Mouse (Mus musculus) layer of hippocampus, adult 8-10 months (tissue): ENCODE results near the gene Sp110. TPM values are rescaled to one million over a fixed set of nuclear protein-coding genes. Genes with fewer than 3 reads are reported as not detected.
"Not testable (repeated sequence)": the region's sequence is repeated elsewhere in the genome, so short reads cannot be mapped to it uniquely, and the experiment has no call there.

Experiments
- DNase-seq, 2 experiments: peaks; one replicate each; pipeline ENCODE4 v3.0.0; 2022; ENCODE audit warnings: low spot score in 2 of 2
- total RNA-seq, 4 experiments: library from RNA; stranded (reverse); gene quantifications; 2 replicates each; pipeline ENCODE4 v1.2.4; 2022

Gene Sp110
- total RNA-seq: 1 to 10 TPM in 3 of 4 experiments, under 1 TPM in 1; 0.52 to 5.6 (median 3.4) TPM

DNA sequence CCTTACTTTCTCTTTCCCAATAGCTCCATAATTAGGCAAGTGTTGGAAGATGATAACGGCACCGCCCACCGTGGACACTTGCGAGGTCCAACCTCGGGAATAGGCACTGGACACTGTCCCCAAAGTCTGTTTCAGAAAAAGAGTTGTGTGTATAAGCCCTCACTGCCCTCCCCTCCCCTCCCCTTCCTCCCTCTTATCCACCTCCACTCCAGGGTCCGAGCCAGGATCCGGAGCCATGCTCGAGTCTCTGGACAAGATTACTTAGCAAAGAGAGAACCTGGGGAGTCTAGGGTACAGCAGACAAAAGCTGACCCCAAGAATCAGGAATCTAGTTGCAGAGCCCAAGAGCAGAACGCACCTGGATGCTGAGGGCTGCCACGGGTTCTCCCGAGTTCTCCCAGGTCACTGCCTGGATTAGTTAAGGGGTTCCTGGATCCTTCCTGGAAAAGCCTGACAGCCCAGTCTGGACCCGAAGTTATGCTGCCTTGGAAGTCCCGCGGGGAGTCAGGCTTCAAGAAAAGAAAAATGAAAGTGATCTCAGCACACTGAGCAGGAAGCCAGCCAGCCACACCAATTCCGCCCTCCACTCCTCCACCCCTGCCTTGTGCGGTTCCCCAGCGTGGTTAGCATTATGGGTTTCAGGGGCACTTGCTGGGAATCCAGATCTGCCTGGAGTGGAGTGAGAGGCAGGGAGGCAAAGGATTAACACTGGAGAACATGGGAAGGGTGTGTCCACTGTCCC, at the start of gene Sp110:
Sp110 (minus strand) TSS at position 547 of the 742 bp plus-strand sequence.
- not testable (repeated sequence) for DNase-seq

- DNase-seq: not testable (repeated sequence)
Observed at GRCm38 (mm10) chr1:85638144-85638543, 39.5 kb upstream of the Sp110 start.

- not testable (repeated sequence) for DNase-seq
Observed at GRCm38 (mm10) chr1:85636936-85637335, 38.3 kb upstream of the Sp110 start.

DNA sequence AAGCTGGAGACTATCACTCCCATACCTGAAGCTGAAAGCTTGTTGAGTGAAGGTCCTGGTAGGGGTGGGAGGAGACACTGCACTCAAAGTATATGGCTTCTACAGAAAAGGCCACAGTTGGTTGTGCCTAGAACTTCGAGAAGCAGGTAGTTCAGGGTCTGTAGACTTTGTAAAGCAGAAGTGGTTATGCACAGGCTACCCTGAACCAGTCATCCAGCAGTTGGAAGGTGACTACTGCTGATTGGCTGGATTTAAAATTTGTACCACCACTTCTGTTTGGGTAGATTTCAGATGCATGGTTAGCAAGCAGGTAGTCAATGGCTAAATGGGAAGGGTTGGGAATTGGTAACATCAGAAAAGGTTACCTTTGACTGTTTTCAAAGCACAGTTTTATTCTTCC, 20.1 kb upstream of the Sp110 start:
- DNase-seq: not testable (repeated sequence)

DNA sequence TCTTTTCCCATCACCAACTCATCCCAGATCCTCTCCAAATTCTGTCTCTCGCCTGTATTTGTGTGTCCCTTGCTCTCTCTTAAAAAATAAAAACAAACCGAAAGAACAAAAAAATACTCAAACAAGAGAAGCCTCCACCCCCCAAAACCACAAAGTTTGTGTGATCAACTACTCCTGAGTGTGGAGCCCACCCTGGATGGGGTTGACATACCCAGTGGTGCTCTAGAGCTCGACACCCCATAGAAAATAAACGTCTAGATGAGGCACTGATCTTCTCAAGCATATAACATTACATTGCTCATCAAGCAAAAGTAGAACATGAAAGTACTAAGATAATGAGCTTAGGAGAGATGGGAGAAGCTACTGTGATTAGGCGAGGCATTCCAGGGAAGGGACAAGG, 18.5 kb upstream of the Sp110 start:
- not testable (repeated sequence) for DNase-seq

DNA sequence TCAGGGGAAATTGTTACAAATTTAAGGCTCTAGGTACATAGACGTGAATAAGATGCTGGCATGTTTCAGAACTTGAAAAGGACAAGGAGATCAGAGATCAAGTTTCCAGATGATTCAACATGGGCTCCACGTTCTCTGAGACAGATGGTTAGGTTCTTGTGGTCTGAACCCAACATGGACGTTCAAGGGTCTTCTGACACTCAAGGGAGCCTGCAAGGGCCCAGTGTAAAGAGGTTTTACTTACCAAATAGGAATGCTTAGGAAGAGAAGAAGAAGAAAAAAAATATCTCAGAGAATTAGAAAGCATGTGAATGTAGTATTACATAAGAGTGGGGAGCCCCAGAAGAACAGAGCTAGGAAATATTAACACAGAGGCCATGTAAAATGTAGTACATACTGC, 17.2 kb upstream of the Sp110 start:
- not testable (repeated sequence) for DNase-seq

GRCm38 (mm10) chr1:85615096-85615495, 16.5 kb upstream of the Sp110 start:
- not testable (repeated sequence) for DNase-seq

DNA sequence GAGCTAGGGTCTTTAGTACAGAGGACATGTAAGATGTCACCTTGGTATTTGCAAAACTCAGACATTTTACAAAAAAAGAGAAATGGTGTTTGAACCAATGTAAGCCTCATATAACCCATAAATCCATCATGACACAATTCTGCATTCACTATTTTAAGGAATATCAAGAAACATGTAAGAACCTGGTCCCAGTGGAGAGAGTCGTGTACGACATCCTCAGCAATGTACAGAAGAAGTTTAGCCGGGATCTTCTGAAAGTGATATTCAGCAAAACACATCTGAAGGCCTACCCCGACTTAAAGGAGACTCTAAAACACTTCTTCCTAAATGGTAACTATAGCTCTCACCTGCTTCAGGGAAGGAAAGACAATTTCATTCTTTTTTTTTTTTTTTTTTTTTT, 12.0 kb upstream of the Sp110 start:
- not testable (repeated sequence) for DNase-seq

- not testable (repeated sequence) for DNase-seq
Observed at GRCm38 (mm10) chr1:85608361-85608760, 9.7 kb upstream of the Sp110 start.

GRCm38 (mm10) chr1:85604341-85604740, 5.7 kb upstream of the Sp110 start:
- DNase-seq: not testable (repeated sequence)

DNA sequence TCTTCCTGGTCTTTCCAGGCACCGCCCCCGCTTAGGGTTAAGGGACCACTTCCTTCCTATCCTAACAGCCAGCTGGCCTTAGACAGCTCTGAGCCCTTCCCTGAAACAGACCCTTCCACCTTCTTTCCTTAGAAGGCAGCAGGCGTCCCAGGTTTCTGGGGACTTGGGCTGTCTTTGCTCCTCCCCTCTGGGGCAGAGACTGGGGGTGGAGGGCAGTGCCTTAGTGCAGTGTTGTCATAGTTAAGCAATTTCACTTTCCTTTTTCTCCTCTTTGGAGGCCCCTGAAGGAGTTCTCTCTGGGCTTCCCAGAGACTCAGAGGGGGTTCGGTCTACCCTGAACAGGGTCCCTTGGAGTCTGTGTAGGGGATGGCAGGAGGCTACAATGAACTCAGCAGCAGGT, 2.2 kb upstream of the Sp110 start:
- not testable (repeated sequence) for DNase-seq

DNA sequence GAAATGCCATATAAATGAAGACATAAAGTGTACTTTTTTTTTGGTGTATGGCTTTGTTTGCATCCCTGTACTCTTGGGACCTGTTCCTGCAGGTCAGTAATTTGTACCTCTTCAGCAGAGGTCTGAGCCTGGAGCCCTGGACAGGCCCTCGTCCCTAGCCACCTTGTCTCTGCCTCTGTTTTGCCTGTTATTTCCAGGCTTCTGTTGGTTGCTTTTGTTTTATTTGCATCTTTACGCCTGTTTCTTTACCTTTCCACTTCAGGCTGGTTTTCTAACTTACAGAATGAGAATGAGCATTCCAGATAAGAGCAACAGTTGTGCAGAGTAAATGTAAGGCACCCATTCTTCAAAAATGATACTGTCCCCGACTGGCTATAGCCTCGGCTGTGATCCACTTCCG, 1.5 kb upstream of the Sp110 start, which contains the start of gene Sp140:
Sp140 (plus strand) TSS at position 301 of the 400 bp plus-strand sequence.
- not testable (repeated sequence) for DNase-seq

DNA sequence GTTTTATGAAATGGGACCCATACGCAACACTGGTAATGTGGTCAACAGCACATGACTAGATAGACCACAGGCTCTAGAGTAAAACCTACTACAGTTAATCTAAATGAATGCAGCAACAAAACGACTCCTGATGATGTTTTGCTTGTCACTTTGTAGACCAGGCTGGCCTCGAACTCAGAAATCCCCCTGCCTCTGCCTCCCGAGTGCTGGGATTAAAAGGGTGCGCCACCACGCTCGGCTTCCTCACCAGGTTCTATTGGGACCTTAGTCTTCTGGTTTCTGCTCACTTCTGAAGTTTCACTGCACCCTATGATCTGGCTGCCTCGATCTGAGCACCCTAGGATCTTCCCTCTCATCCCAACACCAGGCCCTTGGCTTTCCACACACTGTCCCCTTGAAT, 6.1 kb downstream of the Sp110 start:
- DNase-seq: not testable (repeated sequence)

- not testable (repeated sequence) for DNase-seq
Observed at GRCm38 (mm10) chr1:85588697-85589096, 9.9 kb downstream of the Sp110 start.

- DNase-seq: not testable (repeated sequence)
Observed at GRCm38 (mm10) chr1:85581518-85581917, 17.1 kb downstream of the Sp110 start.

GRCm38 (mm10) chr1:85580578-85580977, 18.0 kb downstream of the Sp110 start:
- DNase-seq: not testable (repeated sequence)

- not testable (repeated sequence) for DNase-seq
Observed at GRCm38 (mm10) chr1:85580148-85580534, 18.5 kb downstream of the Sp110 start.

GRCm38 (mm10) chr1:85579199-85580147, 19.1 kb downstream of the Sp110 start:
- not testable (repeated sequence) for DNase-seq

GRCm38 (mm10) chr1:85578372-85579010, 20.1 kb downstream of the Sp110 start:
- DNase-seq: not testable (repeated sequence)

DNA sequence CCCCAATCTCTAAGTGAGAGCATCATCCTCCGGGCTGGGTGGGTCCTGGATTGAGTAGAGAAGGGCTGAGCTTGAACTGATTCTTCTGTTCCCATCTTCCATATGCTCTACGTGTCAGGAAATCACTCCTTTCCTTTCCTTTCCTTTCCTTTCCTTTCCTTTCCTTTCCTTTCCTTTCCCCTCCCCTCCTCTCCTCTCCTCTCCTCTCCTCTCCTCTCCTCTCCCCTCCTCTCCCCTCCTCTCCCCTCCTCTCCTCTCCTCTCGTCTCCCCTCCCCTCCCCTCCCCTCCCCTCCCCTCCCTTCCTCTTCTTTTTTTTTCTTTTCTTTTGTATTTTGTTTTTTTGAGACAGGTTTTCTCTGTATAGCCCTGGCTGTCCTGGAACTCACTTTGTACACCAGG, 23.2 kb downstream of the Sp110 start, which contains the start of gene G530012D18Rik:
G530012D18Rik (plus strand) TSS at position 301 of the 400 bp plus-strand sequence.
- not testable (repeated sequence) for DNase-seq

GRCm38 (mm10) chr1:85573554-85573953, 25.1 kb downstream of the Sp110 start:
- not testable (repeated sequence) for DNase-seq
